Mouse (Mus musculus): ENCODE measurements around the gene Slc12a6.

DNA sequence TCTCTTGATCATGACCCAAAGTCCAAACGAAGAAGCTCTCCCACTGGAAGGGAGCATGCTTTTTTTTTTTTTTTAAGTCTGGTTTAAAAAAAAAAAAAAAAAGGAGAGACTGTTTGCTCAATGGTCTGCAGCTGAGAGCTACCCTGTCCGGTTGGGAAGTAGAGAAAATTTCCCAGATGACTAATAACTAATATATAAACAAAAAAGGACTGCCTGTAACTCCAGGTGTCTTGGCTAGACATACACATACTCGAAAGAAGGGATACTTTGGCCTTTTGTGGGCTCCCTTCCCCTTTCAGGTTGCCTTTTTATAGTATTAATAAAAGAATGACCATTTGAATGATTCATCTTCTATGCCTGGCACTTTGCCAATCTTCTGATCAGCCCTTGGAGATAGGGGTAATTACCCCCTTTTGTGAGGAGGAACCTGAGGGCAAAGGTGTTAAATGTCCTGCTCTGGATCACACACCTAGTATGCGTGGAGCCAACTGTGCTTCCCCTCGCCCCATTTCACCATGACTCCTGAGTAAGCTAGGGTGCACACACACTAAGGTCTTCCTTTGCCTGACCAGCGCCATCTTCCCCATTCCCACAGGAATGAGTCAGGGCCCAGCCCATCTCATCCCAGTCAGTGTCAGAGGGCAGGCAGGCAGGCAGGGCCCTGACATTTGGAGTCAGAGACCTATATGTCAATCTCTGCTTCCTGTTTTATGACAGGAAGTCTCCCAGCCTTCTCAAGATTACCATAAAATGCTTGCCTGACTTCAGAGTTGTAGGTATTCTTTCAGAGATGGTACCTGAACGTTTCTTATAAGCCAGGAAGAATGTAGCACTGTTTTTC, 10.7 kb upstream of the Slc12a6 start:
- TF ChIP-seq POLR2A (IDR thresholded peaks at IDR 0.05; ENCODE audit: borderline replicate concordance, insufficient read depth, low read length) (no peak), CTCF (IDR thresholded peaks at IDR 0.05; ENCODE audit: borderline replicate concordance, insufficient read depth, low read depth, low read length) (no peak)
